Mouse (Mus musculus): Measurements from ENCODE around the gene Sox6. TPM values are rescaled to one million over a fixed set of nuclear protein-coding genes. Genes with fewer than 3 reads are reported as not detected.

Gene Sox6
- polyA plus RNA-seq, 1 experiment from 2014 or later: 54.3 TPM

DNA sequence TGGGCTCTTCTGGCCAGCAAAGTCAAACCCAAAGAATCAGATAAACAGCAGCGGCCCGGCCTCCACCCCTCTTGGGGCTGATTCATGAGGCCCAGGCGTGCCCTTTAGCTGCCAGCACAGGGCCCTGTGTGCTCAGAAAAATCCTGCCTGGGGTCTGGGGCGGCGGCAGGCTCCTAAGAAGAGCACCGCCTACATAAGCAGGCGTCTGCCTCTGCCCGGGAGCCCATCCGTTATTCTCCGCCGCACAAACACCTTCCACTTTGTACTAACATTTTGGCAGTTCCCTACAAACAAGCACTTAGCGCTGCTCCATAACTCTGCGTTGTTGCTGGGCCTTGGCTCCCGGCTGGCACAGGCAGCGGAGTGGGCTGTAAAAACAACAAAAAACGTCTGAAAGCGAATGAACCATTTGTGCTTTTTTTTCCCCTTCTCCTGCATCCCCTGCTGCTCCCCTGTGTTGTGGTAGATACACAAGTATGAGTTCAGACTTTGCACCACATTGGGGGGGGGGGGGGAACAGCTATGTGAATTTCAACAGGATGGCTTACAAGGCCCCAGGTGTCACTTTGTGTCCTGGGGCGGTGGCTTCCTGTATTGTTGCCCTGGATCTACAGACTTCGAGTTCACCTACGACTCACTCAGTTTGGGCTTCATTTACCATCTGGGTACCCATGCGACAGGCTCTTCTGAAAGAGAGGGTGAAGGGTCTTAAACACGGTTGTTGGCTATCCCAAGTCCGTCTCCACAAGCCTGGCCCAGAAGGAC lies 588.0 kb downstream of the Sox6 start:
- Histone ChIP-seq H3K4me2 (0 out of 2 replicates have a peak overlapping the region, but pooled peaks have one; percentile 10), H3K27me3 (peaks cover 3% of the 10 kb centered on the region; the same call in 1 of the 2 replicates), H3K4me3 (no peak overlapping the region), H3K9me3 (no peaks in the 10 kb centered on the region), H3K4me1 (peaks cover 29% of the 10 kb centered on the region), H3K36me3 (no peaks in the 10 kb centered on the region), H3K27ac (peak overlapping the region; percentile 43; the same call in 1 of the 2 replicates), H3K9ac (no peak overlapping the region)
- no peak for ATAC-seq (ENCODE audit: insufficient number of reproducible peaks, low FRiP score, low TSS enrichment, low read depth)
- 36% methylated on average over 23 of the region's 23 CpGs for WGBS

DNA sequence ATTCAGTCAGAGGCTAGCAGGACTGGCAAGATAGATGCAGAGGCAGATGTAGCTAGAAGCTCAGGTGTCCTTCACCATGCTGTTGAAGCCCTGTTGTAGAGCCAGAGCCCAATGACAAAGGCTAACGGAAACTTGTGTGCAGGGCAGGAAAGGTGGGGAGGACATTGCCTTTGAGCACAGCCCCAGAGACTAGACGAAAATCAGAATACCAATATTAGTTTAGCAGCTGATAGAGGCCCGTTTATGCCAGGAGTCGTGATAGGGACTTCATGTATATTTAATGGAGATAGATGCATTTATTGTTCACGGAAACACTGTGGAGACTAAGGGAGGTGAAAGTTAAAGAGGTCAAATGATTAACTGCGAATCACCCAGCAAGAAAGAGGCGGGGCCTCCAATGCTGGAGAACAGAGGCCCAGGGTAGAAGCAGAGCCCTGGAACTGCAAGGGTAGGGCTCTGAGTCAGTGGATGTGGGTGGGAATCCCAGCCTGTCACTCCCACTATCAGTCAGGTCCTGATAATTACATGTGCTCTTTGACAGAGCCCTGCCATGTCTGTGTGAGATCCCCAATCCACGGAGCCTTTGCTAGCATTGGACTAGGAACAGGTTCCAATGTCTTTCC lies 590.1 kb downstream of the Sox6 start:
- no peak overlapping the region for H3K9ac ChIP-seq
- H3K27ac ChIP-seq: no peak overlapping the region
- H3K4me1 ChIP-seq: peaks cover 26% of the 10 kb centered on the region
- no peaks in the 10 kb centered on the region for H3K9me3 ChIP-seq
- H3K4me2 ChIP-seq: no peak overlapping the region
- H3K36me3 ChIP-seq: no peaks in the 10 kb centered on the region
- no peak for ATAC-seq (ENCODE audit: insufficient number of reproducible peaks, low FRiP score, low TSS enrichment, low read depth)
- H3K27me3 ChIP-seq: no peaks in the 10 kb centered on the region
- 70% methylated on average over 8 of the region's 8 CpGs for WGBS
- H3K4me3 ChIP-seq: no peak overlapping the region

GRCm38 (mm10) chr7:115447091-115447490 lies 591.5 kb downstream of the Sox6 start:
- no peak overlapping the region for H3K9ac ChIP-seq
- no peaks in the 10 kb centered on the region for H3K36me3 ChIP-seq
- no peak overlapping the region for H3K27ac ChIP-seq
- ATAC-seq (ENCODE audit: insufficient number of reproducible peaks, low FRiP score, low TSS enrichment, low read depth): no peak
- peaks cover 15% of the 10 kb centered on the region for H3K4me1 ChIP-seq
- H3K27me3 ChIP-seq: no peaks in the 10 kb centered on the region
- H3K4me2 ChIP-seq: no peak overlapping the region
- WGBS: 55% methylated on average over 3 of the region's 3 CpGs
- H3K9me3 ChIP-seq: no peaks in the 10 kb centered on the region
- no peak overlapping the region for H3K4me3 ChIP-seq

DNA sequence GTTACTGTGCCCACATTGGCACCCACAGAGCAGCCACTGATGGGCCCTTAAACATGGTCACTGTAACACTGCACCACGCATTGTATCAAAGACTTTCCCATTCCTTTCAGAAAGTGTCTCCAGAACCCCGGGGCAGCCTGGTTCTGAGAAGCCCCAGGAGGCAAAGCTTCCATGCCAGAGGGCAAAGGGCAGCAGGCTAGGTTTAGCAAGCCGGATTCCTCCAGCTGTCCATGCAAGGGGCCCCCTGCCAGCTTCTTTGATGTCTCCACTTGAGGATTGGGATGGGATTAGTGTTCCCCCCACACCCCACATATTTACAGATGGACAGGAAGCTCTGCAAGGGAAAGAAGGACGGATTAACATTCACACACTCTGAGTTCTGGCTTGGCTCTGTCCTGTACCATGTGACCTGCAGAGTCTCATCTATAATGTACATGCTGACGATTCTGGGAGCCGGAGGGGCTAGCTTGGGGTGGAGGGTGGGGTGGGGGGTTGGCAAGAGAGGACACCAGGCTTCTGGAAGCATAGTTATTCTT lies 592.0 kb downstream of the Sox6 start:
- Histone ChIP-seq H3K4me2 (no peak overlapping the region), H3K36me3 (no peaks in the 10 kb centered on the region), H3K9me3 (no peaks in the 10 kb centered on the region), H3K27me3 (no peaks in the 10 kb centered on the region), H3K4me3 (no peak overlapping the region), H3K9ac (no peak overlapping the region), H3K27ac (no peak overlapping the region), H3K4me1 (peaks cover 15% of the 10 kb centered on the region)
- 34% methylated on average over 6 of the region's 6 CpGs for WGBS
- no peak for ATAC-seq (ENCODE audit: insufficient number of reproducible peaks, low FRiP score, low TSS enrichment, low read depth)

GRCm38 (mm10) chr7:115426161-115426982 lies 612.2 kb downstream of the Sox6 start:
- Histone ChIP-seq H3K4me2 (no peak overlapping the region), H3K27ac (peak overlapping the region; percentile 59; the same call in 1 of the 2 replicates), H3K4me1 (peaks cover 10% of the 10 kb centered on the region; the same call in 1 of the 2 replicates), H3K27me3 (no peaks in the 10 kb centered on the region), H3K36me3 (no peaks in the 10 kb centered on the region), H3K4me3 (no peak overlapping the region), H3K9ac (no peak overlapping the region), H3K9me3 (no peaks in the 10 kb centered on the region)
- ATAC-seq (ENCODE audit: insufficient number of reproducible peaks, low FRiP score, low TSS enrichment, low read depth): no peak
- WGBS: 68% methylated on average over 7 of the region's 7 CpGs

GRCm38 (mm10) chr7:115422828-115423227 lies 615.8 kb downstream of the Sox6 start:
- Histone ChIP-seq H3K27me3 (peaks cover 4% of the 10 kb centered on the region; the same call in 1 of the 2 replicates), H3K9me3 (no peaks in the 10 kb centered on the region), H3K4me2 (no peak overlapping the region), H3K36me3 (no peaks in the 10 kb centered on the region), H3K4me3 (no peak overlapping the region), H3K4me1 (peaks cover 18% of the 10 kb centered on the region; the same call in 1 of the 2 replicates), H3K9ac (no peak overlapping the region), H3K27ac (no peak overlapping the region)
- ATAC-seq (ENCODE audit: insufficient number of reproducible peaks, low FRiP score, low TSS enrichment, low read depth): no peak
- WGBS: 76% methylated on average over 7 of the region's 7 CpGs

GRCm38 (mm10) chr7:115420960-115421359 lies 617.6 kb downstream of the Sox6 start:
- 30% methylated on average over 12 of the region's 12 CpGs for WGBS
- no peak overlapping the region for H3K9ac ChIP-seq
- peaks cover 10% of the 10 kb centered on the region; the same call in 1 of the 2 replicates for H3K4me1 ChIP-seq
- no peaks in the 10 kb centered on the region for H3K9me3 ChIP-seq
- no peak overlapping the region for H3K4me3 ChIP-seq
- H3K4me2 ChIP-seq: no peak overlapping the region
- peaks cover 4% of the 10 kb centered on the region; the same call in 1 of the 2 replicates for H3K27me3 ChIP-seq
- no peaks in the 10 kb centered on the region for H3K36me3 ChIP-seq
- no peak for ATAC-seq (ENCODE audit: insufficient number of reproducible peaks, low FRiP score, low TSS enrichment, low read depth)
- no peak overlapping the region for H3K27ac ChIP-seq

Other genes starting within 250 kb of the Sox6 start
- gene 1110004F10Rik, start 601 bp upstream of the Sox6 start, polyA plus RNA-seq (2015; fragmentation: Nextera tagmentation; extraction: Ambion mirVana): 246 and 254 TPM in 2 replicates
- gene Gm4353, start 45.8 kb upstream of the Sox6 start, polyA plus RNA-seq (2015; fragmentation: Nextera tagmentation; extraction: Ambion mirVana): 0.51 and 1.2 TPM in 2 replicates

Data from limb, embryonic 15.5 days (tissue).